Mouse (Mus musculus) G1E (cell line): ENCODE data around the gene Nt5c3.

Experiments used
- CTCF ChIP-seq: IDR thresholded peaks from 2 replicates; pipeline ENCODE4 v1.5.1; 2012; ENCODE audit warnings: low read depth, low read length, inconsistent platforms, mixed read lengths
- GATA1 ChIP-seq: IDR thresholded peaks from 2 replicates; pipeline ENCODE4 v1.6.1; 2012; ENCODE audit warnings: borderline replicate concordance, low read length, inconsistent platforms, mixed read lengths
- POLR2AphosphoS5 ChIP-seq: IDR thresholded peaks from 2 replicates; pipeline ENCODE4 v1.6.1; 2012; ENCODE audit warnings: low read depth, low read length, inconsistent platforms; ENCODE audit not compliant: insufficient replicate concordance
- TAL1 ChIP-seq: conservative IDR thresholded peaks from 2 replicates; pipeline ENCODE4 v1.6.1; 2012; ENCODE audit warnings: low read depth, low read length, inconsistent platforms, mixed read lengths

DNA sequence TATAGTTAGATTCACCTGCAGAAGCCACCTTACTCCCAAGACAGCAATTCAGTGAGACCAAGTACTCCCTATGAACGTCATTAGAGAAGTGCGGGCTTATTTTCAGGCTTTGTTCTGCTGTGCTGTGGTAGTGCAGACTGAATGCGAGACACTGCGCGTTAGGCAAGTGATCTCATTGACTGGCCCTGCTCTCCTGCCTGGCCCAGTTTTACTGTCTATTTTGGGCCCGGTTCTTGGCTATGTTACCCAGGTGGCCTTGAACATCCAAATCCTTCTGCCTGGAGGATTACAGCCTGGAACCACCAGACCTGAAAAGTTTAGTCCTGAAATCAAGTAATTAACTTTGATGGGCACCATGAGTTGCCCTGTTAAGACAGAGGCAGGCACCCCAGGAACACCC is 35.2 kb downstream of the Nt5c3 start:
- TF ChIP-seq CTCF (no peak), POLR2AphosphoS5 (no peak), TAL1 (no peak), GATA1 (no peak)
